Mouse (Mus musculus) cortical plate, adult 2 months (tissue): ENCODE results near the gene Adamts20.

ENCODE experiments used
- CTCF ChIP-seq: fragments of 200-500 bp; IDR thresholded peaks from 2 replicates; pipeline ENCODE4 v1.5.1; 2011; ENCODE audit warnings: mild to moderate bottlenecking, control low read depth, low read length; ENCODE audit not compliant: insufficient read depth; ENCODE audit errors: extremely low read depth
- POLR2A ChIP-seq: fragments of 200-500 bp; IDR thresholded peaks from 2 replicates; pipeline ENCODE4 v1.6.1; 2011; ENCODE audit warnings: mild to moderate bottlenecking, low read length, control low read depth; ENCODE audit not compliant: insufficient read depth; ENCODE audit errors: extremely low read depth

- TF ChIP-seq POLR2A = no peak
- no peak for TF ChIP-seq CTCF
Observed at GRCm38 (mm10) chr15:94452848-94453247, 12.4 kb downstream of the Adamts20 start.
